Comparison of ENCODE assay signal across 18 mouse cellular contexts in the genomic region with DNA sequence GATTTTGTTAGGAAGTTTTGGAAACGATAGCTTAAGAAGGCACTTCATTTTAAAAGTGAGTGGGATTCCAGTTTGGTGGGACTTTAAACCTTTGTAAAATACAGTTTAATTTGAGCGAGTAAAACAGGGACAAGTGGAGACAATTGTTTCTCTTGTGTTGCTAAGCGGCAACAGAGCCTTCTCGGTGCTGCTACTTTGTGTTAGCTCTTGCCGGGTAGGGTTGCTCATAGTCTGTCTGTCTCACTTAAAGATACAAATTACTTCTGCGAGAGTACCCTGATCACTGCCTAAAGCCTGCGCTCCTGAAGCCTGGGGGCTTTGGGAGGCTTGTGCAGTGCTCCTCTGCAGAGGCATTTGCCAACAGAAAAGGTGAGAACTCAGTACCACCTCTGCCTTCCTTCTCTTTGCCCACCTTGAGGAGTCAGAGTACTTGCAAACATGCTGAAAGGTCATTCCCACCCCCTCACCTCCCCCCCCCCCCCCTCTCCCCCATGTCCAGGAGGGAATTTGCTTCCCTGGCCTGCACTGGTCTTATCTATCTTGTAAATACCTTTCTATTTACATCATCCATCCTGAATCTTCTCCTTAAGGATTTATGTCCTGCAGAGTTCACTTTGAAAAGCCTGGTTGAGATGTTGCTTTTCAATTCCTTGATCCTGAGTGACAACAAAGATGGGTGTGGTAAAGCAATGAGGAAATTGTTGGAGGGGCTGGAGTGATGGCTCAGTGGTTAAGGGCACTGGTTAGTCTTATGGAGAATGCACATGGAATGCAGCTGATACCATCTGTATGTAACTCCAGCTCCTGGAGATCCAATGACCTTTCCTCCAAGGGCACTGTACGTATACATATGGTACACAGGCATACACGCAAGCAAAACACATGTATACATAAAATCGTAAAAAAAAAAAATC. TPM values are rescaled to one million over a fixed set of nuclear protein-coding genes. Genes with fewer than 3 reads are reported as not detected.
DNase-seq lines count a peak whose midpoint lies in the region; ATAC-seq lines count a peak whose summit lies in the region.
"Had no signal": no experiment of that assay in that cellular context is flagged by ENCODE, and none has a peak within 500 bp of the region (broad histone marks: within the 10 kb centered on the region; RNA-seq: fewer than 3 reads in every experiment).

No protein-coding gene starts in this region.

- no peaks in the 10 kb centered on the region for H3K36me3 ChIP-seq in heart, embryonic 14.5 days (ENCODE audit: control insufficient read depth, insufficient read depth, low read length)
- no peaks in the 10 kb centered on the region for H3K36me3 ChIP-seq in midbrain, embryonic 10.5 days
- no peaks in the 10 kb centered on the region for H3K36me3 ChIP-seq in midbrain, embryonic 15.5 days (replicated peaks)
- H3K36me3 ChIP-seq: embryonic facial prominence, embryonic 12.5 days; midbrain, embryonic 13.5 days had no signal

- ATAC-seq in heart, embryonic 14.5 days (ENCODE audit: insufficient number of reproducible peaks, insufficient read depth, low FRiP score, low read depth), result no peak
- ATAC-seq in midbrain, embryonic 15.5 days (replicated peaks), result no peak
- ATAC-seq: CD4-positive, CD25-positive, alpha-beta regulatory T cell, adult 4 months; hindbrain, embryonic 16.5 days; midbrain, embryonic 13.5 days had no signal

- H3K4me2 ChIP-seq in heart, embryonic 14.5 days (ENCODE audit: low read length), result peak overlapping the region; percentile 5; the same call in 1 of the 2 replicates
- H3K4me2 ChIP-seq in midbrain, embryonic 15.5 days, result no peak overlapping the region
- H3K4me2 ChIP-seq: embryonic facial prominence, embryonic 12.5 days; lung, embryonic 14.5 days; midbrain, embryonic 13.5 days had no signal

- no peak for DNase-seq in heart, adult 8-10 months (ENCODE audit: low spot score)
- no peak for DNase-seq in midbrain, embryonic 10.5 days (ENCODE audit: low spot score)
- DNase-seq in embryo, embryonic 10.5 days (ENCODE audit: low spot score), result peak; percentile 13
- DNase-seq in yolk sac, embryonic 10.5 days (ENCODE audit: low spot score), result peak; percentile 71
- DNase-seq in natural killer cell, adult 2 months (ENCODE audit: low spot score in 2 of 2), result no peak
- DNase-seq: cerebellum, postnatal 10 days; gastrocnemius, postnatal 36 days; kidney, postnatal 25 days; lung, embryonic 14.5 days; right cerebral cortex, adult 18-20 months; thymus, adult 18-20 months had no signal

- no peaks in the 10 kb centered on the region for H3K27me3 ChIP-seq in heart, embryonic 14.5 days (ENCODE audit: control insufficient read depth, insufficient read depth, low read length)
- H3K27me3 ChIP-seq in midbrain, embryonic 10.5 days (ENCODE audit: low read depth, poor library complexity, severe bottlenecking), result no peaks in the 10 kb centered on the region
- no peaks in the 10 kb centered on the region for H3K27me3 ChIP-seq in midbrain, embryonic 15.5 days (replicated peaks)
- H3K27me3 ChIP-seq: embryonic facial prominence, embryonic 12.5 days; midbrain, embryonic 13.5 days had no signal

- no peak overlapping the region for H3K4me3 ChIP-seq in heart, embryonic 14.5 days (ENCODE audit: control insufficient read depth in 1 of 2, insufficient read depth in 1 of 2, low read depth in 1 of 2, low read length in 2 of 2)
- no peak overlapping the region for H3K4me3 ChIP-seq in midbrain, embryonic 10.5 days
- no peak overlapping the region for H3K4me3 ChIP-seq in midbrain, embryonic 15.5 days
- H3K4me3 ChIP-seq: embryonic facial prominence, embryonic 12.5 days; midbrain, embryonic 13.5 days had no signal

- no peak overlapping the region; the same call in 1 of the 2 replicates for H3K9ac ChIP-seq in heart, embryonic 14.5 days (ENCODE audit: low read length)
- no peak overlapping the region for H3K9ac ChIP-seq in midbrain, embryonic 15.5 days
- H3K9ac ChIP-seq: embryonic facial prominence, embryonic 12.5 days; lung, embryonic 14.5 days; midbrain, embryonic 13.5 days had no signal

- H3K4me1 ChIP-seq in heart, embryonic 14.5 days (ENCODE audit: control insufficient read depth in 2 of 2, insufficient read depth in 2 of 2, low read length in 2 of 2), result peaks cover 18 to 40% of the 10 kb centered on the region in 2 experiments
- peaks cover 7% of the 10 kb centered on the region for H3K4me1 ChIP-seq in midbrain, embryonic 10.5 days
- H3K4me1 ChIP-seq in midbrain, embryonic 15.5 days, result peaks cover 6% of the 10 kb centered on the region; the same call in 1 of the 2 replicates
- H3K4me1 ChIP-seq: embryonic facial prominence, embryonic 12.5 days had no signal

- no peaks in the 10 kb centered on the region for H3K9me3 ChIP-seq in heart, embryonic 14.5 days (ENCODE audit: control insufficient read depth, low read length)
- H3K9me3 ChIP-seq in midbrain, embryonic 10.5 days (replicated peaks), result no peaks in the 10 kb centered on the region
- no peaks in the 10 kb centered on the region for H3K9me3 ChIP-seq in midbrain, embryonic 15.5 days
- H3K9me3 ChIP-seq: embryonic facial prominence, embryonic 12.5 days; midbrain, embryonic 13.5 days had no signal

- WGBS in heart, embryonic 14.5 days, result 32% methylated on average over 10 of the region's 10 CpGs
- 56% methylated on average over 10 of the region's 10 CpGs for WGBS in midbrain, embryonic 10.5 days
- 50% methylated on average over 10 of the region's 10 CpGs for WGBS in midbrain, embryonic 15.5 days

- peak overlapping the region; percentile 61 to 69 for H3K27ac ChIP-seq in heart, embryonic 14.5 days (replicated peaks in 1 of 2; ENCODE audit: control insufficient read depth in 1 of 2, insufficient read depth in 1 of 2, low read depth in 2 of 2, low read length in 2 of 2)
- 0 out of 2 replicates have a peak overlapping the region, but pooled peaks have one; percentile 19 for H3K27ac ChIP-seq in midbrain, embryonic 10.5 days (replicated peaks)
- no peak overlapping the region for H3K27ac ChIP-seq in midbrain, embryonic 15.5 days
- H3K27ac ChIP-seq: embryonic facial prominence, embryonic 12.5 days; macrophage; midbrain, embryonic 13.5 days had no signal

RNA-seq across cellular contexts. Expression of a gene that starts 13.0 kb away (rescaled TPM):
- polyA plus RNA-seq in heart, embryonic 14.5 days (2014; fragmentation: Nextera tagmentation; extraction: Ambion mirVana), result 28.6 and 34.0 TPM in 2 replicates
- 10 to 100 TPM; 26.4 to 31.2 (median 28.9) TPM for total RNA-seq in heart, adult 8-10 months (2022)
- 8.7 and 10.5 TPM in 2 replicates for polyA plus RNA-seq in midbrain, embryonic 10.5 days (2016; fragmentation: Nextera tagmentation; extraction: Ambion mirVana)
- 9.6 and 10.6 TPM in 2 replicates for polyA plus RNA-seq in midbrain, embryonic 15.5 days (2015; fragmentation: Nextera tagmentation; extraction: Ambion mirVana)

Comparison
In these comparisons a context has a peak if more than half of its experiments do, and no peak if none do; other contexts are left out.
1. DNase-seq: peak in embryo, embryonic 10.5 days (single experiment) and yolk sac, embryonic 10.5 days (single experiment); none in heart, adult 8-10 months (single experiment), midbrain, embryonic 10.5 days (single experiment) and natural killer cell, adult 2 months (0 of 2).